Mouse (Mus musculus): ENCODE measurements around the gene H13. TPM values are rescaled to one million over a fixed set of nuclear protein-coding genes. Genes with fewer than 3 reads are reported as not detected.

The H13 gene
- polyA plus RNA-seq, 1 experiment from 2014 or later, result 123 TPM

GRCm38 (mm10) chr2:152757478-152757877, 88.2 kb downstream of the H13 start:
- no peaks in the 10 kb centered on the region for H3K27me3 ChIP-seq
- H3K9me3 ChIP-seq, result no peaks in the 10 kb centered on the region
- H3K9ac ChIP-seq, result no peak overlapping the region
- peaks cover 22% of the 10 kb centered on the region for H3K4me1 ChIP-seq
- H3K27ac ChIP-seq, result no peak overlapping the region
- no peak overlapping the region for H3K4me3 ChIP-seq
- H3K4me2 ChIP-seq, result no peak overlapping the region
- ATAC-seq (ENCODE audit: insufficient number of reproducible peaks, insufficient read depth, low FRiP score, low TSS enrichment, low read depth), result no peak
- WGBS, result 62% methylated on average over 2 of the region's 2 CpGs
- H3K36me3 ChIP-seq, result no peaks in the 10 kb centered on the region

Other genes with a start within 250 kb of the H13 start
- not detected in 2 replicates for gene Defb23, start 204.8 kb upstream of the H13 start, polyA plus RNA-seq (2015; fragmentation: Nextera tagmentation; extraction: Ambion mirVana)
- not detected in 2 replicates for gene Defb20, start 192.4 kb upstream of the H13 start, polyA plus RNA-seq (2015; fragmentation: Nextera tagmentation; extraction: Ambion mirVana)
- gene Defb22, start 179.3 kb upstream of the H13 start, polyA plus RNA-seq (2015; fragmentation: Nextera tagmentation; extraction: Ambion mirVana), result not detected in 2 replicates
- gene Defb26, start 157.8 kb upstream of the H13 start, polyA plus RNA-seq (2015; fragmentation: Nextera tagmentation; extraction: Ambion mirVana), result not detected in 2 replicates
- gene Defb28, start 151.2 kb upstream of the H13 start, polyA plus RNA-seq (2015; fragmentation: Nextera tagmentation; extraction: Ambion mirVana), result not detected in 2 replicates
- gene Defb29, start 129.4 kb upstream of the H13 start, polyA plus RNA-seq (2015; fragmentation: Nextera tagmentation; extraction: Ambion mirVana), result not detected in 2 replicates
- gene Gm17416, start 100.1 kb upstream of the H13 start, polyA plus RNA-seq (2015; fragmentation: Nextera tagmentation; extraction: Ambion mirVana), result not detected in 2 replicates
- gene Defb21, start 96.7 kb upstream of the H13 start, polyA plus RNA-seq (2015; fragmentation: Nextera tagmentation; extraction: Ambion mirVana), result not detected in 2 replicates
- gene Defb19, start 89.1 kb upstream of the H13 start, polyA plus RNA-seq (2015; fragmentation: Nextera tagmentation; extraction: Ambion mirVana), result not detected in 2 replicates
- not detected in 2 replicates for gene Defb45, start 70.1 kb upstream of the H13 start, polyA plus RNA-seq (2015; fragmentation: Nextera tagmentation; extraction: Ambion mirVana)
- not detected in 2 replicates for gene Defb36, start 65.1 kb upstream of the H13 start, polyA plus RNA-seq (2015; fragmentation: Nextera tagmentation; extraction: Ambion mirVana)
- 1.3 TPM in 1 of 2 replicates, not detected in the other for gene Defb25, start 46.4 kb upstream of the H13 start, polyA plus RNA-seq (2015; fragmentation: Nextera tagmentation; extraction: Ambion mirVana)
- 1.7 and 3.6 TPM in 2 replicates for gene Rem1, start 42.5 kb upstream of the H13 start, polyA plus RNA-seq (2015; fragmentation: Nextera tagmentation; extraction: Ambion mirVana)
- gene Mcts2, start 17.6 kb downstream of the H13 start, polyA plus RNA-seq (2015; fragmentation: Nextera tagmentation; extraction: Ambion mirVana), result 37.3 and 40.7 TPM in 2 replicates
- 179 and 189 TPM in 2 replicates for gene Id1, start 66.8 kb downstream of the H13 start, polyA plus RNA-seq (2015; fragmentation: Nextera tagmentation; extraction: Ambion mirVana)
- gene Cox4i2, start 84.7 kb downstream of the H13 start, polyA plus RNA-seq (2015; fragmentation: Nextera tagmentation; extraction: Ambion mirVana), result 29.3 and 29.8 TPM in 2 replicates
- 100 and 102 TPM in 2 replicates for gene Bcl2l1, start 162.3 kb downstream of the H13 start, polyA plus RNA-seq (2015; fragmentation: Nextera tagmentation; extraction: Ambion mirVana)
- gene Tpx2, start 178.5 kb downstream of the H13 start, polyA plus RNA-seq (2015; fragmentation: Nextera tagmentation; extraction: Ambion mirVana), result 86.4 and 86.6 TPM in 2 replicates
- not detected in 2 replicates for gene Mylk2, start 241.9 kb downstream of the H13 start, polyA plus RNA-seq (2015; fragmentation: Nextera tagmentation; extraction: Ambion mirVana)

All from embryonic facial prominence, embryonic 13.5 days (tissue).